25 mouse cellular contexts compared by ENCODE assay signal in genomic region chr17:6145244-6145643, GRCm38 (mm10).
"Had no signal": no experiment of that assay in that cellular context is flagged by ENCODE, and none has a peak within 500 bp of the region (broad histone marks: within the 10 kb centered on the region; RNA-seq: fewer than 3 reads in every experiment).

No protein-coding gene starts in this region.

- DNase-seq: gastrocnemius, postnatal 14 days; heart, adult 2 months; heart, postnatal 14 days; heart, postnatal 36 days; kidney, adult 11 months; kidney, adult 2 months; kidney, adult 9 months; kidney, postnatal 14 days; kidney, postnatal 36 days; layer of hippocampus, adult 9-11 months; layer of hippocampus, postnatal 36 days; left cerebral cortex, postnatal 4 days had no signal

- H3K4me2 ChIP-seq: heart, embryonic 11.5 days; heart, embryonic 13.5 days; heart, embryonic 15.5 days; hindbrain, embryonic 13.5 days; hindbrain, embryonic 15.5 days; kidney, embryonic 15.5 days; limb, embryonic 13.5 days; limb, embryonic 15.5 days; liver, embryonic 12.5 days had no signal

- H3K9ac ChIP-seq: heart, embryonic 13.5 days; heart, embryonic 15.5 days; hindbrain, embryonic 13.5 days; hindbrain, embryonic 15.5 days; kidney, embryonic 15.5 days; limb, embryonic 13.5 days; limb, embryonic 15.5 days; liver, embryonic 12.5 days; liver, embryonic 14.5 days had no signal

- H3K4me3 ChIP-seq: heart, adult 2 months; heart, embryonic 13.5 days; heart, embryonic 15.5 days; hindbrain, embryonic 13.5 days; hindbrain, embryonic 15.5 days; kidney, embryonic 15.5 days; limb, embryonic 13.5 days; limb, embryonic 15.5 days; liver, embryonic 12.5 days had no signal

- H3K4me1 ChIP-seq: kidney, embryonic 15.5 days; liver, embryonic 12.5 days had no signal

- H3K27ac ChIP-seq: heart, adult 2 months; heart, embryonic 13.5 days; heart, embryonic 15.5 days; hindbrain, embryonic 13.5 days; hindbrain, embryonic 15.5 days; hindbrain, postnatal 0 days; kidney, embryonic 15.5 days; kidney, postnatal 0 days; limb, embryonic 13.5 days; limb, embryonic 15.5 days; liver, embryonic 12.5 days; liver, embryonic 14.5 days had no signal

- ATAC-seq: hindbrain, postnatal 0 days; intestine, embryonic 16.5 days; liver, embryonic 12.5 days had no signal

- H3K9me3 ChIP-seq: heart, embryonic 13.5 days; heart, embryonic 15.5 days; hindbrain, embryonic 13.5 days; hindbrain, embryonic 15.5 days; kidney, embryonic 15.5 days; limb, embryonic 13.5 days; limb, embryonic 15.5 days; liver, embryonic 12.5 days had no signal

- H3K27me3 ChIP-seq: heart, embryonic 13.5 days; heart, embryonic 15.5 days; hindbrain, embryonic 13.5 days; hindbrain, embryonic 15.5 days; kidney, embryonic 15.5 days; limb, embryonic 13.5 days; limb, embryonic 15.5 days; liver, embryonic 12.5 days had no signal

- H3K36me3 ChIP-seq: heart, embryonic 15.5 days; hindbrain, embryonic 15.5 days; liver, embryonic 12.5 days had no signal
